Mouse (Mus musculus) heart, postnatal 10 days (tissue): ENCODE data around the gene Ago4. TPM values are rescaled to one million over a fixed set of nuclear protein-coding genes. Genes with fewer than 3 reads are reported as not detected.
A peak's percentile ranks its signal among the peaks of the same experiment; 100 is the strongest.
"Not testable (repeated sequence)": the region's sequence is repeated elsewhere in the genome, so short reads cannot be mapped to it uniquely, and the experiment has no call there.

ENCODE experiments used
- DNase-seq, 2 experiments: peaks; one replicate each; pipeline ENCODE4 v3.0.0; 2021
- intact Hi-C: fragments of 180-260 bp; cut with DNase I; formaldehyde crosslinking; loops from one replicate; pipeline ENCODE4 v1.15.1; 2025
- total RNA-seq, 2 experiments: library from RNA; stranded (reverse); gene quantifications; 2 replicates each; pipeline ENCODE4 v1.2.3; 2021

Ago4 gene
- total RNA-seq: 1 to 10 TPM; 4.1 to 5.8 TPM

DNA sequence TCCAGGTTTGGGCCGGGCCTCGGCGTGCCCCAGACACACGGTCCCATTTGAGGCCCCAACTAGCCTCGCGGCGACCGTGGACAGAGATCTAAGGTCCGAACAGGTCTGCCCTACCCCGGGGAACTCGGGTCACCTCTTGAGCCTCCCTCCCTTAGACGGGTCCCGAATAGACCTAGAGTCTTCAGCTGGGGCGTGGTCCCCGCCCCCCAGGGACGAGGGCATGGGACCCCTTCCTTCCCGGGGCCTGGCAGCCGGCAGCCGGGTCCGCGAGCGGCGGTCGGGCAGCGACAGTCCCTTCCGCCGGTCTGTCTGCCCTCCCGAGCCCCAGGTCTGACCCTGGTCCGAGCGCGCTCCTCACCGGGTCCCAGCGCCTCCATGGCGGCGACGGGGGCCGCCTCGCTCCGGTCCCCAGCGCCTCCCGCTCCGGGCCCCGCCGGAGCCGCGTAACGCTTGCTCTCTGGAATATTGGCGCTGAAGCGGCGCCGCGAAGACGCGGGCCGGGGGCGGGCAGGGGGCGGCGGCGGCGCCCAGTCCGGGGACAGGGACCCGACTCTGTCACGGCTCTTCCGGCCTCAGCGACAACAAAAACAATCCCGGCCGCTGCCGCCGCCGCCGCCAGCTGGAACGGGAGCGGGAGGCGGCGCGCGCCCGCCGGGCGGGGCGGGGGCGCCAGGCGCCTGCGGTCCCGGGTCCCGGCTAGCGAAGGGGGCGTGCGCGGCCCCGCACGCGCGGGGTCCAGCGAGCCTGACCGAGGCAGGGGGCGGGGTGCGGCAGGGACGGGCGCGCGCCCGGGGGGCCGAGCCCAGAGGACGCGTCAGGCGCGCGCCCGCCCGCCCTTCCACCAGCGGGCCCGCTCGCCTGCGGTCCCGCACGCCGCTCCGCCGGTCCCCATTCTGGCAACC is at the start of gene Ago4:
Gene Ago4, minus strand, starts transcription at position 646 of the 902 bp plus-strand sequence.
- intact Hi-C loops: no loop called here
- DNase-seq: peak; percentile 63

DNA sequence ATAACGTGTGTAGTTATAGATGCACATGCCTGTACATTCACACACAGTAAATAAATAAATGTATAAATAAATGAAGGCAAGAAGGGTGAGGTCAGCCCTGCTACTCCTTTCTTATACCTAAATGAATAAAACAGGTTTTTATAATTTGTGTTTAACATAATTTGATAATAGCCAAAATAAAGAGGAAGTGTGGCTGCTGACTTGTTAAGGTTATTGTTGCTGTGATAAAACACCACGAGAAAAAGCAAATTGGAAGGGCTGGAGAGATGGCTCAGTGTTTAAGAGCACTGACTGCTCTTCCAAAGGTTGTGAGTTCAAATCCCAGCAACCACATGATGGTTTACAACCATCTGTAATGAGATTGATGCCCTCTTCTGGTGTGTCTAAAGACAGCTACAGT is 45.8 kb upstream of the Ago4 start:
- no peak for DNase-seq
- intact Hi-C loops: no loop called here

DNA sequence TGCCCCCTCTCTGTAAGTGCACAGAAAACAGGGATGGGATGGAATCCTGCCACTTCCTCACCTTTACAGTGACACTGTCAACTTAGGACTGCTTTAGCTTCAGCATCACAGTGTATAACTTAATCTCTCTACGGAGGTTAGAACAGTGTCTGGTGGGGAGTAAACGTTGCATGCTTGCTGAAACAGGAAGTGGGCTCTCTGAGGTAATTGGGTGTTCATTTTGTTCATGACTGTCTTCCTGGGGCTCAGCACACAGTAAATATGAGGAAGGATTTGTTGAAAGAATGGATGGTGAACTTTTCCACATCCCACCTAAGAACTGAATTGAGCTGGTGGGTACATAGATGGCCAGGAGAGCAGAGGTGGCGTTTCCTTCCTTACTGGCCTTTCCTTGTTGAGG is 44.6 kb upstream of the Ago4 start:
- no peak for DNase-seq
- intact Hi-C loops: no loop called here

DNA sequence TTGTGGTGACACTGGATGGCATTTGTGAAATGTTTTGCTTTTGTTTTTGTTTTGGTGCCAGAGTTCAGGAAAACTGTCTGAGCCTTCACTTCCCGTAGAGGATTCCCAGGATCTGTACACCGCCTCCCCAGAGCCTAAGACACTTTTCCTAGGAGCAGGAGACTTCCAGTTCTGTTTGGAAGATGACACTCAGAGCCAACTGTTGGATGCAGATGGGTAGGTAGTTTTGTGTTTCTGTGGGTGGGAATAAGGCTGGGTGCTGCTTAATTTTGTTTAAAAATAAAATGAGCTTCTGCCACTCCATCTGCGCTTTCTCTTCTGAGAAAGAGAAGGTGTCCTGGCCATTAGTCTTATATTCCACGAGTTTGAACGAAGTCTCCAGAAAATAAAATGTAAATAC is 43.0 kb upstream of the Ago4 start:
- intact Hi-C loops: no loop called here
- DNase-seq: no peak

DNA sequence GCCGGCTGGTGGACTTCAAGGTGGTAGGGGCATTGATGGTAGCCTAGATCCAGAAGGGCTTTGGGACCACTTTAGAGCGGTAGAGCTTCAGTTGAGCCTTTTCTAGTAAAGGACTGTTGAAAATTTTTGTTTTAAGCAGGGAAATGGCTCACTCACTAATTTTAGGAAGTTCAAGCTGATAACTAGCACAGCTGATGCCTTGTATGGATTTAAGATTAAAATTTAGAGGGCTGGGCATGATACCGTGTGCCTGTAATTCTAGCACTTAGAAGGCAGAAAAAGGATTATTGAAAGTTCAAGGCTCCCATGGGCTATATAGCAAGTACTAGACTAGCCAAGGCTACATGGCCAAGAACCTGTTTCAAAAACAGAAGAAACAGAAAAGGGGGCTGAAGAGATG is 36.5 kb upstream of the Ago4 start:
- no peak for DNase-seq
- intact Hi-C loops: no loop called here

DNA sequence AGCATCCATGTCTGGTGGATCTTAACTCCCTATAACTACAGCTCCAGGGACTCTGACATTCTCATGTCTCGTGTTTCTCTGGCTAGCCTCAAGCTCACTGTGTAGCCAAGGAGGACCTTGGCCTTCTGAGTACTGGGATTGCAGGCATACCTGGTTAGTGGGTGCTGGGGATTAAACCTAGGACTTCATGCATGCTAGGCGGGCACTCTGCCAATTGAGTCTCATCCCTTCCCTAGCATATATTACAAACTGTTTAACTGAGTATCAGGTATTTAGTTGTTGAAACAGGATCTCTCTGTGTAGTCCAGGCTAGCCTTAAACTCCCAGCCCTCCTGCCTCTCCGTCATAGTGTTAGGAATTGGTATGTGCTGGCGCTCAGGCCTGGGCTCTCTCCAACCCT is 34.0 kb upstream of the Ago4 start:
- intact Hi-C loops: no loop called here
- no peak for DNase-seq

DNA sequence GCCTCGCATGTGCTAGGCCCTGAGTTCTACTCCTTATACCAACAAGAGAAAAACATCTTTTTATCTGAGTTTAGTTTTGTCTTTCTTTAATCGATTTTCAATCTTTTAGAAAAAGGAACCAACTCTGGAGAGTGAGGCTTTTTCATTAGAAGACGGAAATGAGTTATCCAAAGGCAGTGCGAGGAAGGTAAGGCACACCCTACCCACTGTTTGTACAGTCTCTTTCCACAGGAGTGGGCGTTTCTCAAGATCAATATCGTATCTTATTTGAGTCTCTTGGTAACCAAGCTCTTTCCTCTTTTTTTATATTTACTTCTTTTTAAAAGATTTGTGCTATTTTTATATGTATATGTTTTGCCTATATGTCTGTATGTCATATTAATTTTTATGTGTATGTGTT is 30.5 kb upstream of the Ago4 start:
- no peak for DNase-seq
- intact Hi-C loops: no loop called here

DNA sequence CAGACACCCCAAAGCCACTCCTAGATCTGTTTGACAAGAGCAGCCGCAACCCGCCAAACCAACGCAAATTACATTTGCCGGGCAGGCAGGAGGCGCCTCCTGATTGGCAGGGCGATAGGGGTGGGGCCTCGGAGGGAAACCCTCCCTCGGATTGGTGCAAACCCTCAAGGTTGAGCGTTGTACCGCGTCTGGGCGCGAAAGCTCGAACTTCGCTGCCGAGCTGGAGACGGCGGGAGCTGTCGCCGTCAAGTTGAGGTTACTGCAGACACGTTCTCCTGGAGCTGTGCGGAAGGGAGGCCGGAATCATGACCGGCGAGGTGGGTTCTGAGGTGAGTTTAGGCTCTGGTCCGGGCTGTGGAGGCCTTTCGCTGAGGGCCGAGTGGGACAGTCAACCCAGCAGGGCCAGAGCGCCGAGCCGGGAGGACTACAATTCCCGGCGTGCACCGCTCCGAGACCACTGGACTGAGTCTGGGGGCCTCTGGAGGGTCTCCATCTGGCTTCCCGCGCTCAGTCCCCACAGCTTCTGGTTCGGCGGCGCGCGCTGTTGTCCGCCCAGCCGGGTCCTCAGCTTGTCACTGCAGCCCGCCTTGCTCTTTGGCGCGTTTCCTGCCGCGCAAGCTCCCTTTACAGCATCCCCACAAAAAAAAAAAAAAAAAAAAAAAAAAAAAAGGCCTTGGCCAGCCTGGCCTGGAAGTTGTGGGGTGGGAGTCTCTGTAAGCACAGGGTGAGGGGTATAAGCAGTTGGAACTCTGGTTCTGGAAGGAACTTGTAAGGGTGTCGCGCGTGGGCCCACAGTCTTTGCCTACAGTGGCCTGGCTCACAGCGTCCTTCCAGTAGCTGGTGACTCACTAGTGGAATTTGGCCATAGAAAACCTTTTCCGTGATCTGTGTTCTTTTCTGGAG is 23.8 kb upstream of the Ago4 start, which contains the start of gene Clspn:
Gene Clspn, plus strand, starts transcription at position 127 of the 903 bp plus-strand sequence.
- intact Hi-C loops: loop anchor here (10.0 kb wide), 2 partner anchors 448 to 688 kb away; partner anchors contain the start of gene Smim12
- peak; percentile 92 for DNase-seq

DNA sequence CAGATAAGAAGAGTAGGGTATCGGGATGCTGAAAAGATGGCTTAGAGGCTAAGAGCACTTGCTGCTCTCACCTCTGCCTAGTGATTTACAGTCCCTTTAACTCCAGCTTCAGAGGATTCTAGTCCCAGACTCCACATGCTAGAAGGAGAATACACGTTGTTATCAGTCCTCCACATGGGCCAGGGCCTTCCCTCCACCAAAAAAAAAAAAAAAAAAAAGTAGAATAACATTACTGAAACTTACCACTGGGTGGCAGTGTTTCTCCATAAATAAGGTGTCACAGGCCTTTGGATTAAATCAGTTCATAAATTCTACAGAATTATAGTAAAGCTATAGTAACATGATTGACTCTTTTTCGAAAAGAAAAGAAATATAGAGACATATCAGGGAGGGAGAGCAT is 21.2 kb upstream of the Ago4 start:
- intact Hi-C loops: loop anchor here (1.0 to 10.0 kb wide), 4 partner anchors 187 to 690 kb away; partner anchors contain the start of gene Smim12
- peak; percentile 21 to 66 for DNase-seq

DNA sequence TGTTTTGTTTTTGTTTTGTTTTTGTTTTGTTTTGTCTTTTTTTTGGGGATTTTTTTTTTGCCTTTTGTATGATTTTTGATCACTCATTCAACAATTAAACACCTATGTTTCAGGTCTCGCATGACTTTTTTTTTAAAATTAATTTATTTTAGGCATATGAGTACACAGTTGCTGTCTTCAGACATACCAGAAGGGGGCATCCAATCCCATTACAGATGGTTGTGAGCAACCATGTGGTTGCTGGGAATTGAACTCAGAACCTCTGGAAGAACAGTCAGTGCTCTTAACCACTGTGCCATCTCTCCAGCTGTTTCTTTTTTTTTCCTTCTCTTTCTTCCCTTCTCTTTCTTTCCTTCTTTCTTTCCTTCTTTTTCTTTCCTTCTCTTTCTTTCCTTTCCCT is 20.4 kb upstream of the Ago4 start:
- intact Hi-C loops: loop anchor here (1.0 to 10.0 kb wide), 4 partner anchors 188 to 691 kb away; partner anchors contain the start of gene Smim12
- DNase-seq: no peak

DNA sequence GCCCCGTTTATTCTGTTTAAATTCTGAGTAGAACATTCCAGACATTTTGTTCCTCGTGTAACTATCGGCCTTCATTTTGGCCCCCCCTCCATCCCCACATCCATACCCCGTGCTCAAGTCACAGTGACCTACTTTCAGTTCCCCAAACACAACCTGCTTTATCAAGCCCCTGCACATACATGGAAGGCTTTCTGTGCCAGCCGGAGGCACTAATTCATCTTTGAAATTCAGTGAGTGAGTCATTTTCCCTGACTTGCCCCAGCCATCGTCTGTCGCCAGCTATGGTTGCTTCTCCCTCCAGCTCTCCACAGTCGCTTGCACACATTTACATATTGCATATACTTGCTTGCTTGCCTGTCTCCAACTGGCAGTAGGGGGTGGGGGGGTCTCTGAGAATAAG is 19.8 kb upstream of the Ago4 start:
- intact Hi-C loops: loop anchor here (10.0 kb wide), 2 partner anchors 452 to 692 kb away; partner anchors contain the start of gene Smim12
- DNase-seq: no peak

DNA sequence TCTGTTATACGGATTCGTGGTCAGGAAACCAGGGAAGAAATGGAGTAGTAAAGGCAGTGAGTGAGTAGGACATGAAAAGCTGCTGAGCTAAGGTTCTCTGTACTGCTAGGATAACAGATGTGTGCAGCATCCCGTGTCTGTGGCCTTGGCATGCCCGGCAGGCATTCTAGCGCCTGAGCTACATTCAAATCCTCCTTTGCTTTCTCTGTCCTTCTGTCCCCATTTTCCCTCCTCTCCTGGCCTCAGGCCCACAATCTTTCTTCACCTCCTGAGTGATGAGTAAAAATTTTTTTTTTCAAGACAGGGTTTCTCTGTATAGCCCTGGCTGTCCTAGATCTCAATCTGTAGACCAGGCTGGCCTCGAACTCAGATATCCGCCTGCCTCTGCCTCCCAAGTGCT is 18.9 kb upstream of the Ago4 start:
- no peak for DNase-seq
- intact Hi-C loops: loop anchor here (10.0 kb wide), 2 partner anchors 453 to 693 kb away; partner anchors contain the start of gene Smim12

DNA sequence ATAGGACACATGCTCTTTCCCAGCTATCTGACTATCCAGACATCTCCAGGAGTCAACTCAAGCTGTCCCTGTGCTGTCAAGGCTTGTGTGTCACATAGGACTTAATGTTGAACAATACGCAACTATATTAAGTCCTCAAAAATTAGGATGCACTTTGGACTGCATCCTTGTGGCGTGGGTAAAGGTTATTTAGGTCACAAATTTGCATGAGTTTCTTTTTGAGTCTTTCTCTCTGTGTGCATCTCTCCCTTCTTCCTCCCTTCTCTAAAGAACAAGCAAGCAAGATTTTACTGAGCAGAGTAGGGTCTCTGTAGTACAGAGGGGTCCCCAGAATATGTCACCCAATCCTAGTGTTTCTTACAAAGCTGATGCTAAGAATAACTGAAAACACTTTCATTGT is 12.9 kb upstream of the Ago4 start:
- intact Hi-C loops: no loop called here
- DNase-seq: no peak

DNA sequence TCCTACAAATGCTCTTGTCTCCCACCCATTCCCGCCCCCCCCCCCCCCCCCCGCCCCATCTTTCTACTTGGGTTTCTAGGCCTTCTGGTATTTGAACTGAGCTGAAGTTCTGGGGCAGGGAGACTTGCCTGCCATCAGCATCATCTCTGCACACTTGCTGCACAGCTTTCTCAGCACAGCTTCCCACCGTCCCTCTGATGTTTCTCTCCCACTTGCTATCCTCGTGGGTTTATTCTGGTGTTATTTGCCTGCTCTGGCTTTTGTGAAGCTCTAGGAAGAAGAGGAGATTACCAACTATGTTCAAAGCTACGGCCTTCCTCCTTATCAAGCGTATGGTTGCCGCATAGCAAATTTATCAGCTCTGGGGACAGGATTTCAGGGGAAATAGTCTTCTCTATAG is 12.4 kb upstream of the Ago4 start:
- no peak for DNase-seq
- intact Hi-C loops: no loop called here

DNA sequence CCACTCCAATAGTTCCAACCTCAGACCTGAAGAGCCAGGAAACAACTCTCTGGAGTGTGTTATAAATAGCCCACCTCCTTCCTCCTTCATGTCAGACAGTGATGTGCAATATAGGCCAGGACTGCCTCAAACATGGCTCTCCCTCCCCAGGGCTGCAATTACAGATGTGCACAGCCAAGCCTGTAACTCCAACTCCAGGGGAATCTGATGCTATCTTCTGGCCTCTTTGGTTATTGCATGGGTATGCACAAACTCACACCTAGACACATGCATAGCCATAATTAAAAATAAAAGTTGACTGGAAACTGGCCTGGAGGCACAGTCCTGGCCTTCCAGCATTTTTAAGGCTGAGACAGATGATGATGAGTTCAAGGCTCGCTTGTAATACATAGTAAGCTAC is 11.7 kb upstream of the Ago4 start:
- DNase-seq: no peak
- intact Hi-C loops: no loop called here

DNA sequence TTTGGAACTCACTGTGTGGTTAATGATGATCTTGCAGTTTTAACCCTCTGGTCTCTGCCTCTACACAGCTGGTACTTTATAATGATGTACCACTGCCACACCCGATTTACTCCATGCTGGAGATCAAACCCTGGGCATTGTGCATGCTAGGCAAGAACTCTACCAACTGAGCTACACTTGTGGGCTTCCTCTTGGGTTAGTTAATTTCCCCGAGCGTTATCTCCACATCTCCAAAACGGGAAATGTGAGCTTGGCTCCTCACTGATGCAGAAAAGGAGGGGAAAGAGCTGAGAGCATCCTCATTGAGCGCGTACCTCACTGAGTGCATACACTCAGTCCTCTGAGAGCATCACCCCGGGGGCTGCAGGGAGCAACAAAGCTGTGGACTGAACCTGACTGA is 9.6 kb upstream of the Ago4 start:
- intact Hi-C loops: no loop called here
- DNase-seq: no peak

DNA sequence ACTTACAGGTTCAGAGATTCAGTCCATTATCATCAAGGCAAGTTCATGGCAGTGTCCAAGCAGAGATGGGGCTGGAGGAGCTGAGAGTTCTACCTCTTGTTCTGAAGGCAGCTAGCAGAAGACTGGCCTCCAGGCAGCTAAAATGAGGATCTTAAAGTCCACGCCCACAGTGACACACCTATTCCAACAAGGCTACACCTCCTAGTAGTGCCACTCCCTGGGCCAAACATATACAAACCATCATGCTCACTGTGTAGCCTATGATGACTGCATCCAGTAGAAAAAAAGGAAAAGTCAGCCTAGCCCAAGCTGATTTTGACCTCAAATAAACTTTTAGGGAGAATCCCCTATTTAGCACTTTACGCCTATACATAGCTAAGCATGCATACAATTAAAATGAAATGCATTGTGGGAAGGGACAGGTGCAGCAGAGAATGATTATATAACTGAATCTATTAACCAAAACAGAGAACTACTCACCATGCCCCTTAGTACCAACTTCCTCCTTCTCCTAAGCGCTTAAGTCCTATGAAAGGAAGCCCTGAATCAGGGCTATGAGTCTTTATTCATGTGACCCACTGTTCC is 7.3 kb upstream of the Ago4 start:
- intact Hi-C loops: no loop called here

DNA sequence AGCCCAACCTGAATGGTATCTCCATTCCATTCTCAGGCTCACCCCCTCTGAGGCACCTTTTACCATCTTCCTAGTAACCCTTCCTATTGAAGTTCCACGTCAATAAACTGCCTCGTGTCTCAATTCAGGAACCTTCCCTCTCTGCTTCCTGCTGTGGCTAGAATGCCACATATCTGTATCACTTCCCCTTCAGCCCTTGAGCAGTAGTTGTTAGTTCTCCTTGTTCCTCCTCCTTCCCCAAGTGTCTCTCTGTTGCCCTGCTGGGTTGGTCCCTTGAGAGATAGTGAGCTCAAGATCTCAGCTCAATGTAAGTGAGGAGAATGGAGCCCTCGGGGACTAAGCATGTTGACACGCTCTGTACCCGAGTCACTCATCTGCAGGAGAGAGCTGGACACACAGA is 3.6 kb upstream of the Ago4 start:
- intact Hi-C loops: no loop called here
- no peak for DNase-seq

More for the DNA sequence above, 7.3 kb upstream of the Ago4 start:
- DNase-seq: no peak

DNA sequence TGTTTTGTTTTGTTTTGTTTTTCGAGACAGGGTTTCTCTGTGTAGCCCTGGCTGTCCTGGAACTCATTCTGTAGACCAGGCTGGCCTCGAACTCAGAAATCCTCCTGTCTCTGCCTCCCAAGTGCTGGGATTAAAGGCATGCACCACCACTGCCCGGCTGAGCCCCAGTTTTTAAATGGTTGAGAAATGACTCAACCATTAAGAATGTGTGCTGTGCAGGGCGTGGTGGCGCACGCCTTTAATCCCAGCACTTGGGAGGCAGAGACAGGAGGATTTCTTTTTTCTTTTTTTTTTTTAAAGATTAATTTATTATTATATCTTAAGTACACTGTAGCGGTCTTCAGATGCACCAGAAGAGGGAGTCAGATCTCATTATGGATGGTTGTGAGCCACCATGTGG is 2.4 kb upstream of the Ago4 start:
- intact Hi-C loops, DNase-seq: not testable (repeated sequence)

DNA sequence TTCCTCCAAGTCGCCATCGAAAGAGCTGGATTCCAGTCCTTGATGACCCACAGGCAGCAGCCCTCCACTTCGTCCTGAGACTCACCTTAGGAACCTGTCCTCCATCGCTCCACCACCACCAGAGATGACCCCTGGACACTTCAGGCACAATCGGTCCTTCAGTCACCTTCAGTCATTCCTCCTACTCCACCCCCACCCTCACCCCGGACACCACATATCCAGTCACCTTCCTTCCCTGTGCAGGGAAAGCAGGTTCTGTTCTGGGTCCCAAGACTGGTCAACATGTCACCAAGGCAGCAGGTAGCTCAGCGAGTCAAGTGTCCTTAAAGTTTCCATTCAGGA is 428 bp upstream of the Ago4 start:
- intact Hi-C loops: no loop called here

DNA sequence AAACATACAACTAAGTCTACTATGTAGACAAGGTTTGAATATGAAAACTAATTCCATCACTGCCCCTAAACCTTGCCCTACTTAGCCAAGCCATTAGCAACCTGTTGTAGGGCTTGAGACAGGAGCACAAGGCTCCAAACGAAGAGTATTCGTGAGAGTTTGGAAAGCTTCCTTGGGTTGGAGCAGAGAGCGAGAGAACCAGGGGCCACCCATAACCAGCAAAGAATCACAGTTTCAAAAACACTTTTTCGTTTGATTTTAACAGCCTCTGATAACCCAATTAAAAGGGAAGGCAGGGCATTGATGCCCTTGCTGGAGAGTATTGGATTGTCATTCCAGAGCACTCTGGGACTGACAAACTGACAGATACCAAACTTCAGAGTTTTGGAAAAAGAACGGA is 980 bp downstream of the Ago4 start:
- intact Hi-C loops: no loop called here
- no peak for DNase-seq

More for the DNA sequence above, 428 bp upstream of the Ago4 start:
- DNase-seq: no peak
